Mouse (Mus musculus) liver, adult 2 months (tissue): ENCODE measurements around the gene Pex7.

ENCODE experiments used
- CTCF ChIP-seq: fragments of 200-500 bp; IDR thresholded peaks from 2 replicates; pipeline ENCODE4 v1.5.1; 2011; ENCODE audit warnings: low read depth, low read length, control low read depth
- POLR2A ChIP-seq: fragments of 200-500 bp; IDR thresholded peaks from 2 replicates; pipeline ENCODE4 v1.6.1; 2011; ENCODE audit warnings: low read length, control low read depth; ENCODE audit not compliant: insufficient read depth; ENCODE audit errors: extremely low read depth

DNA sequence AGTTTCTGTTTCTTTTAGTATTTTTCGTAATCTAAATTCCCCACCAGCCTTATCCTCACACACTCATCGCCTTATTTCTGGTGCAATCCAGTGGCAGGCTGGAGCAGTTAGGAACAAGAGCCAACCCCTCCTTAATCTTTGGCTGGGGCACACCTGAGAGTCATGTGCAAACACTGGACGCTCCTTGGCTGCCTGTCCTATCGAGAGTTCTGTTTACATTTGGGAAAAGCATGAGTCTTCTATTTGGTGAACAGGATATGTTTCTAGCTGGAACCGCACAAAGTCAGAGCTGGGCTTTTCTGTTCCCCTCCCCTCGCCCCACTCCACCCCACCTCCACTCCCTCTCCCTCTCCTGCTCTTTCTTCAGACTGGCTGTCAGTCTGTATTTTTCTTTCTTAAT is 49.3 kb upstream of the Pex7 start:
- TF ChIP-seq CTCF (no peak), POLR2A (no peak)
